Mouse (Mus musculus) olfactory bulb, adult 2 months (tissue): ENCODE data around the gene Mcrip2.

ENCODE experiments used
- CTCF ChIP-seq: fragments of 200-500 bp; IDR thresholded peaks from 2 replicates; pipeline ENCODE4 v1.5.1; 2012; ENCODE audit warnings: low read depth, mild to moderate bottlenecking, low read length, moderate library complexity; ENCODE audit not compliant: insufficient read depth
- POLR2A ChIP-seq: fragments of 200-500 bp; IDR thresholded peaks from 2 replicates; pipeline ENCODE4 v1.6.1; 2012; ENCODE audit warnings: mild to moderate bottlenecking, low read depth, low read length, moderate library complexity; ENCODE audit not compliant: insufficient read depth

GRCm38 (mm10) chr17:25877741-25878610 is 9.4 kb upstream of the Mcrip2 start:
- TF ChIP-seq POLR2A (no peak), CTCF (no peak)
